Mouse (Mus musculus) limb, embryonic 11.5 days (tissue): ENCODE measurements around the gene Slco3a1. TPM values are rescaled to one million over a fixed set of nuclear protein-coding genes. Genes with fewer than 3 reads are reported as not detected.

Experiments used
- ATAC-seq: fragments of 200-750 bp; cut with Nextera tagmentation; 2 replicates; pipeline ENCODE4 v1.8.0; 2017; ENCODE audit warnings: low read depth; ENCODE audit not compliant: insufficient number of reproducible peaks, low FRiP score, low TSS enrichment
- DNase-seq: peaks from one replicate; pipeline ENCODE4 v3.0.0-alpha.2; 2015; ENCODE audit warnings: low spot score
- H3K27ac ChIP-seq: fragments of 300-500 bp; sonication (generic); replicated peaks from 2 replicates; pipeline ENCODE4 v1.5.1; 2014; ENCODE audit warnings: low read depth, mild to moderate bottlenecking, low read length
- H3K27me3 ChIP-seq: fragments of 300-500 bp; sonication (generic); 2 replicates; pipeline ENCODE4 v1.6.1; 2014; ENCODE audit warnings: mild to moderate bottlenecking, low read length, mixed read lengths; ENCODE audit not compliant: control insufficient read depth, insufficient read depth
- H3K36me3 ChIP-seq: fragments of 300-500 bp; sonication (generic); 2 replicates; pipeline ENCODE4 v1.6.1; 2014; ENCODE audit warnings: mild to moderate bottlenecking, low read length, moderate library complexity, mixed read lengths; ENCODE audit not compliant: control insufficient read depth, insufficient read depth
- H3K4me1 ChIP-seq: fragments of 300-500 bp; sonication (generic); 2 replicates; pipeline ENCODE4 v1.6.1; 2014; ENCODE audit warnings: low read length, mixed read lengths; ENCODE audit not compliant: control insufficient read depth, insufficient read depth
- H3K4me2 ChIP-seq: fragments of 300-500 bp; sonication (generic); 2 replicates; pipeline ENCODE4 v1.6.1; 2014; ENCODE audit warnings: low read depth, mild to moderate bottlenecking, moderate library complexity; ENCODE audit not compliant: severe bottlenecking
- H3K4me3 ChIP-seq: fragments of 300-500 bp; sonication (generic); 2 replicates; pipeline ENCODE4 v1.5.1; 2014; ENCODE audit warnings: low read depth, low read length
- H3K9ac ChIP-seq: fragments of 300-500 bp; sonication (generic); 2 replicates; pipeline ENCODE4 v1.6.1; 2014; ENCODE audit warnings: mild to moderate bottlenecking, low read length
- H3K9me3 ChIP-seq: fragments of 300-500 bp; sonication (generic); 2 replicates; pipeline ENCODE4 v1.6.1; 2016; ENCODE audit warnings: low read length; ENCODE audit not compliant: control insufficient read depth
- WGBS: fragments of 180-500 bp; shearing (Covaris S2); extraction: QIAGEN DNeasy Blood & Tissue Kit; methylation state at CpG from one replicate; pipeline ENCODE4 v1.1.7; 2014; 5-methylcytosine and 5-hydroxymethylcytosine counted together
- polyA plus RNA-seq: library from polyadenylated mRNA; unstranded; fragments of >200 nt; fragmentation: Nextera tagmentation; extraction: Ambion mirVana; gene quantifications from 2 replicates; pipeline ENCODE4 v1.2.1, GENCODE M21; 2014

Gene Slco3a1
- polyA plus RNA-seq, 1 experiment from 2014 or later: 4.8 TPM

DNA sequence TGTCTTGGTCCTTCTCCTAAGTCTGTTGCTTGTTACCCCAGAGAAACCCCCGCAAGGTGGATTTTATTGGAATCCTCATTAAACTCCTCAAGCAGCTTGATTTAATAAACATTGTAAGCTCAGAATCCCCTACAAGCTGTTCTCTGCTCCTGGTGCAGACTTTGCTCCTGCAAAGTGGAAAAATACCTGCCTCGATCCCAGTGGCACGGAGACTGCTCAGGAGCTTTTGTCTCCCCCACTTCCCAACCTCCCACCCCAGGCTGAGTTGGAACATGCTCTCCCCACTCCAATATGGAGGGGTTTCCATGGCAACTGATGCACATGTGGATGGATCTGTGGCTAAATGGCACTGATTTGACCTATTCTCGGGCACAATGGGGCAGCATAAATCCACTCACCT, 268.0 kb downstream of the Slco3a1 start:
- ATAC-seq (peak; percentile 57; the same call in 1 of the 2 replicates), DNase-seq (peak; percentile 29)
- no peaks in the 10 kb centered on the region for H3K27me3 ChIP-seq
- peaks cover 3% of the 10 kb centered on the region; the same call in 1 of the 2 replicates for H3K4me1 ChIP-seq
- no peak overlapping the region for H3K4me3 ChIP-seq
- no peaks in the 10 kb centered on the region for H3K9me3 ChIP-seq
- H3K27ac ChIP-seq: no peak overlapping the region
- 43% methylated on average over 4 of the region's 4 CpGs for WGBS
- H3K36me3 ChIP-seq: no peaks in the 10 kb centered on the region
- no peak overlapping the region for H3K4me2 ChIP-seq
- H3K9ac ChIP-seq: 0 out of 2 replicates have a peak overlapping the region, but pooled peaks have one; percentile 24

GRCm38 (mm10) chr7:74280371-74280770, 274.2 kb downstream of the Slco3a1 start:
- DNase-seq (no peak), ATAC-seq (no peak)
- no peaks in the 10 kb centered on the region for H3K4me1 ChIP-seq
- H3K9ac ChIP-seq: no peak overlapping the region
- H3K36me3 ChIP-seq: no peaks in the 10 kb centered on the region
- 94% methylated on average over 2 of the region's 2 CpGs for WGBS
- H3K27ac ChIP-seq: no peak overlapping the region
- H3K9me3 ChIP-seq: no peaks in the 10 kb centered on the region
- H3K4me2 ChIP-seq: no peak overlapping the region
- H3K4me3 ChIP-seq: no peak overlapping the region
- H3K27me3 ChIP-seq: no peaks in the 10 kb centered on the region

GRCm38 (mm10) chr7:74279356-74279755, 275.2 kb downstream of the Slco3a1 start:
- no peak for ATAC-seq
- no peak overlapping the region for H3K4me3 ChIP-seq
- no peaks in the 10 kb centered on the region for H3K36me3 ChIP-seq
- H3K4me2 ChIP-seq: no peak overlapping the region
- no peaks in the 10 kb centered on the region for H3K27me3 ChIP-seq
- no peaks in the 10 kb centered on the region for H3K4me1 ChIP-seq
- no peaks in the 10 kb centered on the region for H3K9me3 ChIP-seq
- H3K9ac ChIP-seq: no peak overlapping the region
- no peak for DNase-seq
- H3K27ac ChIP-seq: no peak overlapping the region
- WGBS: 94% methylated on average over 3 of the region's 3 CpGs

- DNase-seq: no peak
- Histone ChIP-seq H3K4me2 (no peak overlapping the region), H3K27me3 (no peaks in the 10 kb centered on the region), H3K9ac (no peak overlapping the region), H3K36me3 (no peaks in the 10 kb centered on the region), H3K9me3 (no peaks in the 10 kb centered on the region), H3K27ac (no peak overlapping the region), H3K4me1 (no peaks in the 10 kb centered on the region), H3K4me3 (no peak overlapping the region)
- 86% methylated on average over 1 of the region's 1 CpGs for WGBS
- no peak for ATAC-seq
Measured at GRCm38 (mm10) chr7:74270089-74270394, 284.5 kb downstream of the Slco3a1 start.

DNA sequence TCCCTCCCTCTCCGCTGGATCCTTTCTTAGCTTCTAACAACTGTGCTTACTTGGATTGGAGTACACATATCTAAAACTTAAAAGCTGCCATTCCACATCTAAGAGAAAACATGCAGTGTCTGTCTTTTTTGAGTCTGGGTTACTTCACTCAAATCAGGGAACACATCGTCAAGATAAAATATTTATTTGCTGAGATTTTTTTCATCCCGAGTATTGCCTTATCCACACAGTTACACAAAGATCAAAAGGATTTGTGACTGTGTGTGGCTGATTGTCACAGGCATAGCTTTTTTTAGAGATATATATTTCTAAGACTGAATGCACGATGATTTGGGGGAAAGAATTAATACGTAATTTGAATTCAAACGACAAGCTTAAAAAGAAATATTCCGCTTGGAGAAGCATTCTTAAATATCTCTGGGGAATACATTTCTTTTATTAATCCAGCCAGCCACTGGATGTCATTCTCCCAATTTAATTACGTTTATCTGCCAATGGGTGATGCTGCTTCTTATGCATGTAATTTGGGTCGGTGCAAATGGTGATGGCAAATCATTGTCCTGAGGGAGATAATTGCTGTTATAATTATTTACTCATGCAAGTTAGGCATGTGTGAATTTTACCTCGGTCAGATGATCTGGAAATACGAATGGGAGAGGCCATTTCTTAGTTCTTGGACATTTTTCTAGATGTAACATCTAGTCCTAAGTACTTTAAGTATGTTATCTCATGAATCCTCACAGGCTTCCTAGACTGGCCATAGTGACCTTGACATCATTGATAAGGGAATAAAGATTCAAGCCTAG, 285.1 kb downstream of the Slco3a1 start:
- ATAC-seq (no peak), DNase-seq (no peak)
- Histone ChIP-seq H3K4me3 (no peak overlapping the region), H3K27ac (no peak overlapping the region), H3K4me1 (no peaks in the 10 kb centered on the region), H3K27me3 (no peaks in the 10 kb centered on the region), H3K36me3 (no peaks in the 10 kb centered on the region), H3K9ac (no peak overlapping the region), H3K4me2 (no peak overlapping the region), H3K9me3 (no peaks in the 10 kb centered on the region)
- WGBS: 89% methylated on average over 11 of the region's 11 CpGs

DNA sequence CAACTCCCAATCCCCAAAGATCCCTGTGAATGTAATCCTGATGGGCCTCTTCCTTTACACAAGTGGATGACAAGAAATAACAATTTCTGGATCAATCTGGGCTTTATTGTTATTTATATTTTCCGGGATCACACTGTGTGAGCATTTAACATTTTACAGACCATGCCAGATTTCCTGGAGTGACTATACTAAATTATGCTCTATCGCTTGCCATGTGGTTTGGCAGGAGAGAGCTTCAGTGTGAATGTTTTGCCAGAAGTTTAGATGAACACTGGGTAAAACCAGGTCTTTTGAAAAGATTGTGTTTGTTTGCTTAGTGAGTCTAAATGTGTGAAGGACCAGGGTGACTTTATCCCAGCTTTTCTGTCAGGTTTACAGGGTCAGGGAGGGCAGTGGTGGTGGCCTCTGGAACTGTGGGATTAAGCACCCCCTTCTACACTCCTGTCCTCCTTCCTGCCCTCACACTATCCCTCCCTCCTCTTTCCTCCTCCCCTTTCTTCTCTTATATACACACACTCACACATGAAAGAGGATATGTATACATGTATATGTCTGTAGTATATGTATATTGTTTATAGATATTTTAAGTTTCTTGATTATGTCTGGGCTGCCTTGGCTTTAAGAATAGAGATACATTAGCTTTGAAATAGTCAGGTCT, 287.9 kb downstream of the Slco3a1 start:
- H3K9me3 ChIP-seq: no peaks in the 10 kb centered on the region
- 89% methylated on average over 2 of the region's 2 CpGs for WGBS
- H3K27ac ChIP-seq: no peak overlapping the region
- ATAC-seq (no peak), DNase-seq (no peak)
- H3K36me3 ChIP-seq: no peaks in the 10 kb centered on the region
- H3K4me1 ChIP-seq: no peaks in the 10 kb centered on the region
- H3K4me3 ChIP-seq: no peak overlapping the region
- H3K4me2 ChIP-seq: no peak overlapping the region
- no peaks in the 10 kb centered on the region for H3K27me3 ChIP-seq
- no peak overlapping the region for H3K9ac ChIP-seq

DNA sequence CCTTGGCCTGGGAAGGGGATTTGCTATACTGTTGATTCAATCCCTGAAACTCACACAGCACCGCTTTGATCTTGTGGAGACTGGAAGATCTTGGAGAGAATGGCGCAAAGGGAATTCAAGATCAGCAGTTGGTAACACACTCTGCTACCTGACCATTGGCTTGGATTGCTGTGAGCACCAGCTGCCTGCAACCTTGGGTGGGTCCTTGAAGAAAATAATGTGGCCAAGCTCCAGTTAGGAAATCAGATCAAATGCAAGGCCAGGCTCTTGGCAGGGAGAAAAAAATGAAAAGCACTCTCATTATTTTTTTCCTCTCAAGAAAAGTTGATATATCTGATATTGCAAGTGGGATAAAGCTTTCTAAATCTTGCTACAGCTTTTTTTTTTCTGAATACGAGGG, 298.3 kb downstream of the Slco3a1 start:
- 88% methylated on average over 3 of the region's 3 CpGs for WGBS
- H3K27me3 ChIP-seq: no peaks in the 10 kb centered on the region

GRCm38 (mm10) chr7:74252066-74252465, 302.5 kb downstream of the Slco3a1 start:
- DNase-seq (no peak), ATAC-seq (no peak)
- H3K4me3 ChIP-seq: no peak overlapping the region
- no peak overlapping the region for H3K4me2 ChIP-seq
- H3K36me3 ChIP-seq: no peaks in the 10 kb centered on the region
- 92% methylated on average over 2 of the region's 2 CpGs for WGBS
- H3K27me3 ChIP-seq: no peaks in the 10 kb centered on the region
- no peaks in the 10 kb centered on the region for H3K4me1 ChIP-seq
- H3K9ac ChIP-seq: no peak overlapping the region
- no peaks in the 10 kb centered on the region for H3K9me3 ChIP-seq
- no peak overlapping the region for H3K27ac ChIP-seq

More for the DNA sequence above, 298.3 kb downstream of the Slco3a1 start:
- no peak for DNase-seq
- H3K4me2 ChIP-seq: no peak overlapping the region
- H3K9ac ChIP-seq: no peak overlapping the region
- no peaks in the 10 kb centered on the region for H3K36me3 ChIP-seq
- H3K9me3 ChIP-seq: no peaks in the 10 kb centered on the region
- no peak for ATAC-seq
- no peaks in the 10 kb centered on the region for H3K4me1 ChIP-seq
- no peak overlapping the region for H3K27ac ChIP-seq
- H3K4me3 ChIP-seq: no peak overlapping the region
